ENCODE assay signal across 8 mouse cellular contexts in genomic region chr10:84019381-84019780, GRCm38 (mm10).
DNase-seq lines count a peak whose midpoint lies in the region; ATAC-seq and TF ChIP-seq lines count a peak whose summit lies in the region.

No protein-coding gene starts in this region.

- ATAC-seq in heart, embryonic 13.5 days (ENCODE audit: extremely low read depth, insufficient number of reproducible peaks, low FRiP score, low TSS enrichment): no peak
- no peak for ATAC-seq in erythroid progenitor cell, adult 5-6 weeks (replicated peaks; ENCODE audit: low FRiP score, poor library complexity, severe bottlenecking)

- 15% methylated on average over 9 of the region's 9 CpGs for WGBS in heart, embryonic 13.5 days
- 40% methylated on average over 9 of the region's 9 CpGs for WGBS in small intestine, adult 2 months

- dilution Hi-C loops in CH12.LX (cut with MboI; ENCODE audit: extremely low pct_ligation_motif_present, extremely low pct_unique_long_range_greater_than_20kb, low sequenced_read_pairs): no loop called here

- H3K9ac ChIP-seq in CH12.LX (ENCODE audit: insufficient read depth, low read depth): no peak overlapping the region
- no peak overlapping the region for H3K9ac ChIP-seq in heart, embryonic 13.5 days

- peak; percentile 9 for TF ChIP-seq RAD21 in CH12.LX (IDR thresholded peaks at IDR 0.05; ENCODE audit: low read depth, low read length)

- no peaks in the 10 kb centered on the region for H3K36me3 ChIP-seq in CH12.LX (replicated peaks in 1 of 2; ENCODE audit: control insufficient read depth in 1 of 2, insufficient read depth in 1 of 2, low read length in 1 of 2)
- H3K36me3 ChIP-seq in heart, embryonic 13.5 days: no peaks in the 10 kb centered on the region
- no peaks in the 10 kb centered on the region for H3K36me3 ChIP-seq in small intestine, adult 2 months (ENCODE audit: control insufficient read depth, insufficient read depth, low read length)

- no peaks in the 10 kb centered on the region for H3K79me2 ChIP-seq in CH12.LX (replicated peaks; ENCODE audit: control insufficient read depth, extremely low read depth, insufficient read depth, poor library complexity, severe bottlenecking)

- TF ChIP-seq CTCF in CH12.LX (conservative IDR thresholded peaks at IDR 0.05 in 1 of 2, IDR thresholded peaks at IDR 0.05 in 1 of 2; ENCODE audit: low read depth in 2 of 2, low read length in 2 of 2): peak in 1 of 2 experiments; percentile 51; a peak in 2 of 4 replicates
- TF ChIP-seq CTCF in small intestine, adult 2 months (IDR thresholded peaks at IDR 0.05; ENCODE audit: extremely low read depth, insufficient read length, insufficient replicate concordance, low read depth, low read length): peak; percentile 71

- H3K27ac ChIP-seq in CH12.LX (ENCODE audit: insufficient read depth, low read depth): no peak overlapping the region
- no peak overlapping the region for H3K27ac ChIP-seq in heart, embryonic 13.5 days (replicated peaks)
- H3K27ac ChIP-seq in small intestine, adult 2 months (ENCODE audit: insufficient read depth, low read depth, low read length): no peak overlapping the region

- H3K27me3 ChIP-seq in CH12.LX (replicated peaks): no peaks in the 10 kb centered on the region
- H3K27me3 ChIP-seq in heart, embryonic 13.5 days (replicated peaks): no peaks in the 10 kb centered on the region
- no peaks in the 10 kb centered on the region for H3K27me3 ChIP-seq in small intestine, adult 2 months (ENCODE audit: control insufficient read depth, insufficient read depth, low read length)

- in situ Hi-C loops in CH12.LX (cut with MboI; ENCODE audit: low pct_ligation_motif_present, low pct_unique_long_range_greater_than_20kb, low sequenced_read_pairs): no loop called here

- no peak overlapping the region for H3K4me2 ChIP-seq in CH12.LX (ENCODE audit: insufficient read depth, low read depth, poor library complexity, severe bottlenecking)
- peak overlapping the region; percentile 36 for H3K4me2 ChIP-seq in heart, embryonic 13.5 days

- no peak for TF ChIP-seq EP300 in CH12.LX (IDR thresholded peaks at IDR 0.05; ENCODE audit: low read length)

- no peak overlapping the region for H3K4me3 ChIP-seq in CH12.LX (replicated peaks in 1 of 3; ENCODE audit: low read depth in 2 of 3, low read length in 2 of 3, poor library complexity in 1 of 3)
- no peak overlapping the region; the same call in 1 of the 2 replicates for H3K4me3 ChIP-seq in heart, embryonic 13.5 days
- H3K4me3 ChIP-seq in small intestine, adult 2 months (ENCODE audit: low read depth, low read length): no peak overlapping the region

- peak; percentile 24 for DNase-seq in CH12.LX (ENCODE audit: extremely low read depth)
- peak; percentile 36 for DNase-seq in WW6 (ENCODE audit: low read depth, low spot score)
- DNase-seq in embryo, embryonic 11 days: peak; percentile 87
- peak; percentile 38 to 73 for DNase-seq in layer of hippocampus, postnatal 25 days (ENCODE audit: extremely low spot score in 1 of 2, low spot score in 1 of 2)
- DNase-seq in lung, postnatal 25 days (ENCODE audit: low spot score): peak; percentile 68

- H3K9me3 ChIP-seq in CH12.LX (replicated peaks; ENCODE audit: low read length): no peaks in the 10 kb centered on the region
- H3K9me3 ChIP-seq in heart, embryonic 13.5 days: no peaks in the 10 kb centered on the region

- peaks cover 0 to 12% of the 10 kb centered on the region in 2 experiments; a peak in 2 of 4 replicates for H3K4me1 ChIP-seq in CH12.LX (ENCODE audit: control insufficient read depth in 1 of 2, insufficient read depth in 2 of 2)
- H3K4me1 ChIP-seq in heart, embryonic 13.5 days: peaks cover 31% of the 10 kb centered on the region
- no peaks in the 10 kb centered on the region for H3K4me1 ChIP-seq in small intestine, adult 2 months (ENCODE audit: control insufficient read depth, insufficient read depth, insufficient read length, low read length)

- TF ChIP-seq POLR2A in CH12.LX (IDR thresholded peaks at IDR 0.05; ENCODE audit: low read depth, low read length): no peak
- no peak for TF ChIP-seq POLR2A in small intestine, adult 2 months (IDR thresholded peaks at IDR 0.05; ENCODE audit: low read depth, low read length)

TF ChIP-seq in CH12.LX, 34 proteins besides CTCF, POLR2A, EP300 and RAD21:
- TF ChIP-seq SMC3 (IDR thresholded peaks at IDR 0.05; ENCODE audit: low read depth, low read length): peak; percentile 40
- TF ChIP-seq ELF1 (IDR thresholded peaks at IDR 0.05; ENCODE audit: low read depth, low read length): 0 out of 2 replicates have a peak, but pooled peaks have one; percentile 16
- no peak for TF ChIP-seq E2F4 (IDR thresholded peaks at IDR 0.05; ENCODE audit: insufficient replicate concordance, low read depth, low read length)

Comparison
In these comparisons a context has a peak if more than half of its experiments do, and no peak if none do; other contexts are left out.
1. DNase-seq: peak in every context shown above with its lines; median percentile 87 in embryo, embryonic 11 days; 68 in lung, postnatal 25 days; 56 in layer of hippocampus, postnatal 25 days; 36 in WW6; 24 in CH12.LX.